Mouse (Mus musculus) MEL (cell line): Measurements from ENCODE around the gene Cep170b. TPM values are rescaled to one million over a fixed set of nuclear protein-coding genes. Genes with fewer than 3 reads are reported as not detected.
A peak's percentile ranks its signal among the peaks of the same experiment; 100 is the strongest.

Source experiments
- DNase-seq: peaks from one replicate; pipeline ENCODE4 v3.0.0; 2011; ENCODE audit warnings: low read depth, low spot score
- H3K27ac ChIP-seq: 2 replicates; pipeline ENCODE4 v1.5.1; 2012; ENCODE audit warnings: low read depth, mild to moderate bottlenecking, control low read depth, low read length, moderate library complexity; ENCODE audit not compliant: control insufficient read depth
- H3K27me3 ChIP-seq, 2 experiments: fragments of 150-350 bp in 1 of 2; sonication (generic) in 1 of 2; 2 replicates each; pipeline ENCODE4 v1.6.1; 2012; ENCODE audit warnings: low read length in 2 of 2, mild to moderate bottlenecking in 2 of 2, improper control_type of control experiment in 1 of 2, moderate library complexity in 1 of 2; ENCODE audit not compliant: insufficient read depth in 2 of 2, control insufficient read depth in 1 of 2
- H3K36me3 ChIP-seq, 2 experiments: 2 replicates each; pipeline ENCODE4 v1.6.1; 2012 to 2014; ENCODE audit warnings: low read length in 2 of 2, improper control_type of control experiment in 1 of 2, inconsistent platforms in 1 of 2, mild to moderate bottlenecking in 1 of 2; ENCODE audit not compliant: insufficient read depth in 2 of 2, control insufficient read depth in 1 of 2
- H3K4me1 ChIP-seq, 2 experiments: fragments of 150-350 bp in 1 of 2; sonication (generic) in 1 of 2; 2 replicates each; pipeline ENCODE4 v1.6.1; 2012; ENCODE audit warnings: low read length in 2 of 2, improper control_type of control experiment in 1 of 2, mild to moderate bottlenecking in 1 of 2; ENCODE audit not compliant: insufficient read depth in 2 of 2, control insufficient read depth in 1 of 2
- H3K4me3 ChIP-seq, 2 experiments: fragments of 150-350 bp in 1 of 2; sonication (generic) in 1 of 2; 2 replicates each; pipeline ENCODE4 v1.5.1; 2012; ENCODE audit warnings: low read depth in 2 of 2, low read length in 2 of 2, mild to moderate bottlenecking in 2 of 2, moderate library complexity in 2 of 2, control low read depth in 1 of 2, improper control_type of control experiment in 1 of 2; ENCODE audit not compliant: control insufficient read depth in 1 of 2, insufficient read depth in 1 of 2
- H3K79me2 ChIP-seq: 2 replicates; pipeline ENCODE4 v1.6.1; 2012; ENCODE audit warnings: mild to moderate bottlenecking, low read length, moderate library complexity; ENCODE audit not compliant: control insufficient read depth, poor library complexity, insufficient read depth
- H3K9ac ChIP-seq: 2 replicates; pipeline ENCODE4 v1.6.1; 2012; ENCODE audit warnings: low read depth, mild to moderate bottlenecking, control low read depth, low read length, moderate library complexity; ENCODE audit not compliant: control insufficient read depth, poor library complexity, severe bottlenecking
- H3K9me3 ChIP-seq: fragments of 150-350 bp; sonication (generic); replicated peaks from 2 replicates; pipeline ENCODE4 v1.6.1; 2012; ENCODE audit warnings: mild to moderate bottlenecking, low read length, improper control_type of control experiment, moderate library complexity; ENCODE audit not compliant: insufficient read depth
- BHLHE40 ChIP-seq: IDR thresholded peaks from 2 replicates; pipeline ENCODE4 v1.6.1; 2012; ENCODE audit warnings: low read depth, mild to moderate bottlenecking, inconsistent platforms, low read length, improper control_type of control experiment, borderline replicate concordance
- CHD1 ChIP-seq: IDR thresholded peaks from 2 replicates; pipeline ENCODE4 v1.6.1; 2012; ENCODE audit warnings: low read depth, mild to moderate bottlenecking, inconsistent platforms, low read length, improper control_type of control experiment
- CHD2 ChIP-seq: IDR thresholded peaks from 2 replicates; pipeline ENCODE4 v1.6.1; 2011; ENCODE audit warnings: low read length, improper control_type of control experiment
- CTCF ChIP-seq, 3 experiments: IDR thresholded peaks in 2 of 3; conservative IDR thresholded peaks in 1 of 3; 2 replicates each; pipeline ENCODE4 v1.5.1; 2011 to 2012; ENCODE audit warnings: low read length in 3 of 3, low read depth in 2 of 3, mild to moderate bottlenecking in 2 of 3, improper control_type of control experiment in 1 of 3, inconsistent platforms in 1 of 3, mixed read lengths in 1 of 3, moderate library complexity in 1 of 3; ENCODE audit not compliant: control insufficient read depth in 1 of 3, insufficient read depth in 1 of 3, poor library complexity in 1 of 3, severe bottlenecking in 1 of 3
- E2F4 ChIP-seq: IDR thresholded peaks from 2 replicates; pipeline ENCODE4 v1.6.1; 2011; ENCODE audit warnings: low read depth, low read length, improper control_type of control experiment, borderline replicate concordance
- ELF1 ChIP-seq: IDR thresholded peaks from 2 replicates; pipeline ENCODE4 v1.6.1; 2014; ENCODE audit warnings: low read depth, mild to moderate bottlenecking, inconsistent platforms, low read length, improper control_type of control experiment, moderate library complexity
- EP300 ChIP-seq, 2 experiments: IDR thresholded peaks; 2 replicates each; pipeline ENCODE4 v1.6.1; 2011; ENCODE audit warnings: improper control_type of control experiment in 2 of 2, low read length in 2 of 2, low read depth in 1 of 2, mild to moderate bottlenecking in 1 of 2
- ETS1 ChIP-seq: IDR thresholded peaks from 2 replicates; pipeline ENCODE4 v1.6.1; 2012; ENCODE audit warnings: low read depth, mild to moderate bottlenecking, inconsistent platforms, low read length, improper control_type of control experiment, moderate library complexity
- GATA1 ChIP-seq: IDR thresholded peaks from 2 replicates; pipeline ENCODE4 v1.6.1; 2011; ENCODE audit warnings: low read depth, low read length, improper control_type of control experiment
- HCFC1 ChIP-seq: IDR thresholded peaks from 2 replicates; pipeline ENCODE4 v1.6.1; 2012; ENCODE audit warnings: low read depth, mild to moderate bottlenecking, inconsistent platforms, low read length, improper control_type of control experiment, moderate library complexity
- JUND ChIP-seq: IDR thresholded peaks from 2 replicates; pipeline ENCODE4 v1.6.1; 2011; ENCODE audit warnings: low read depth, mild to moderate bottlenecking, improper control_type of control experiment, low read length
- KAT2A ChIP-seq: conservative IDR thresholded peaks from 2 replicates; pipeline ENCODE4 v1.6.1; 2012; ENCODE audit warnings: low read depth, low read length, improper control_type of control experiment, inconsistent platforms
- MAFK ChIP-seq: IDR thresholded peaks from 2 replicates; pipeline ENCODE4 v1.6.1; 2011; ENCODE audit warnings: low read depth, mild to moderate bottlenecking, low read length, improper control_type of control experiment, borderline replicate concordance
- MAX ChIP-seq: IDR thresholded peaks from 2 replicates; pipeline ENCODE4 v1.6.1; 2011; ENCODE audit warnings: low read length, improper control_type of control experiment
- MAZ ChIP-seq: IDR thresholded peaks from 2 replicates; pipeline ENCODE4 v1.6.1; 2012; ENCODE audit warnings: low read depth, mild to moderate bottlenecking, inconsistent platforms, low read length, improper control_type of control experiment
- MEF2A ChIP-seq: IDR thresholded peaks from 2 replicates; pipeline ENCODE4 v1.6.1; 2014; ENCODE audit warnings: low read depth, mild to moderate bottlenecking, inconsistent platforms, low read length, improper control_type of control experiment; ENCODE audit not compliant: poor library complexity, insufficient replicate concordance, severe bottlenecking; ENCODE audit errors: extremely low read depth
- MXI1 ChIP-seq: IDR thresholded peaks from 2 replicates; pipeline ENCODE4 v1.6.1; 2011; ENCODE audit warnings: mild to moderate bottlenecking, low read depth, low read length, improper control_type of control experiment
- MYB ChIP-seq: IDR thresholded peaks from 2 replicates; pipeline ENCODE4 v1.6.1; 2011; ENCODE audit warnings: mild to moderate bottlenecking, low read depth, low read length, improper control_type of control experiment
- MYC ChIP-seq: IDR thresholded peaks from 2 replicates; pipeline ENCODE4 v1.6.1; 2011; ENCODE audit warnings: low read depth, mild to moderate bottlenecking, low read length, improper control_type of control experiment, moderate library complexity
- NELFE ChIP-seq: IDR thresholded peaks from 2 replicates; pipeline ENCODE4 v1.6.1; 2011; ENCODE audit warnings: low read depth, low read length, improper control_type of control experiment
- NRF1 ChIP-seq: IDR thresholded peaks from 2 replicates; pipeline ENCODE4 v1.6.1; 2014; ENCODE audit warnings: low read depth, mild to moderate bottlenecking, inconsistent platforms, low read length, improper control_type of control experiment, moderate library complexity; ENCODE audit not compliant: poor library complexity, insufficient read depth, severe bottlenecking
- POLR2A ChIP-seq, 2 experiments: IDR thresholded peaks; 2 replicates each; pipeline ENCODE4 v1.6.1; 2011 to 2012; ENCODE audit warnings: low read length in 2 of 2, mild to moderate bottlenecking in 2 of 2, control low read depth in 1 of 2, improper control_type of control experiment in 1 of 2, low read depth in 1 of 2, moderate library complexity in 1 of 2; ENCODE audit not compliant: control insufficient read depth in 1 of 2, insufficient read depth in 1 of 2, poor library complexity in 1 of 2
- POLR2AphosphoS2 ChIP-seq: IDR thresholded peaks from 2 replicates; pipeline ENCODE4 v1.6.1; 2011; ENCODE audit warnings: low read length, improper control_type of control experiment
- POLR2AphosphoS5 ChIP-seq: IDR thresholded peaks from 2 replicates; pipeline ENCODE4 v1.6.1; 2012; ENCODE audit warnings: low read depth, borderline replicate concordance, mild to moderate bottlenecking, inconsistent platforms, low read length, moderate library complexity, mixed read lengths
- RAD21 ChIP-seq: IDR thresholded peaks from 2 replicates; pipeline ENCODE4 v1.6.1; 2011; ENCODE audit warnings: mild to moderate bottlenecking, low read depth, low read length, improper control_type of control experiment
- RCOR1 ChIP-seq: IDR thresholded peaks from 2 replicates; pipeline ENCODE4 v1.6.1; 2012; ENCODE audit warnings: low read depth, mild to moderate bottlenecking, inconsistent platforms, low read length, improper control_type of control experiment
- SMC3 ChIP-seq: IDR thresholded peaks from 2 replicates; pipeline ENCODE4 v1.6.1; 2011; ENCODE audit warnings: low read depth, low read length, improper control_type of control experiment
- TAL1 ChIP-seq: IDR thresholded peaks from 2 replicates; pipeline ENCODE4 v1.6.1; 2012; ENCODE audit warnings: mild to moderate bottlenecking, inconsistent platforms, low read length, moderate library complexity, mixed read lengths
- TBP ChIP-seq: IDR thresholded peaks from 2 replicates; pipeline ENCODE4 v1.8.0; 2011; ENCODE audit warnings: low read depth, low read length, improper control_type of control experiment
- TCF12 ChIP-seq: IDR thresholded peaks from 2 replicates; pipeline ENCODE4 v1.6.1; 2014; ENCODE audit warnings: low read depth, mild to moderate bottlenecking, inconsistent platforms, low read length, improper control_type of control experiment, moderate library complexity
- UBTF ChIP-seq: IDR thresholded peaks from 2 replicates; pipeline ENCODE4 v1.6.1; 2012; ENCODE audit warnings: low read depth, mild to moderate bottlenecking, inconsistent platforms, low read length, improper control_type of control experiment, moderate library complexity, borderline replicate concordance; ENCODE audit not compliant: insufficient read depth
- USF1 ChIP-seq: IDR thresholded peaks from 2 replicates; pipeline ENCODE4 v1.6.1; 2014; ENCODE audit warnings: low read depth, mild to moderate bottlenecking, inconsistent platforms, low read length, improper control_type of control experiment, moderate library complexity
- USF2 ChIP-seq, 2 experiments: IDR thresholded peaks; 2 replicates each; pipeline ENCODE4 v1.6.1; 2011 to 2012; ENCODE audit warnings: improper control_type of control experiment in 2 of 2, low read length in 2 of 2, borderline replicate concordance in 1 of 2, inconsistent platforms in 1 of 2, low read depth in 1 of 2, mild to moderate bottlenecking in 1 of 2; ENCODE audit not compliant: insufficient read depth in 1 of 2
- ZKSCAN1 ChIP-seq: IDR thresholded peaks from 2 replicates; pipeline ENCODE4 v1.6.1; 2012; ENCODE audit warnings: low read depth, mild to moderate bottlenecking, inconsistent platforms, low read length, improper control_type of control experiment, moderate library complexity
- ZNF384 ChIP-seq: IDR thresholded peaks from 2 replicates; pipeline ENCODE4 v1.6.1; 2012; ENCODE audit warnings: low read depth, mild to moderate bottlenecking, inconsistent platforms, low read length, improper control_type of control experiment
- polyA plus RNA-seq, 2 experiments: library from polyadenylated mRNA; stranded (reverse) in 1 of 2; unstranded in 1 of 2; fragments of >175 nt in 1 of 2; fragments of >200 nt in 1 of 2; gene quantifications; 2 replicates each; pipeline versions ENCODE4 v1.2.1 to v1.2.4; 2012; ENCODE audit warnings: low replicate concordance in 2 of 2, low read depth in 1 of 2; ENCODE audit not compliant: insufficient read length in 2 of 2, insufficient read depth in 1 of 2, missing spikeins in 1 of 2
- total RNA-seq: library from RNA; depleted of rRNA; stranded (reverse); fragments of 300-350 nt; gene quantifications from 2 replicates; pipeline ENCODE4 v1.2.3, GENCODE M21; 2012

The Cep170b gene
- total and polyA plus RNA-seq, 3 experiments = 49.7 to 64.0 TPM; not detected in 1

GRCm38 (mm10) chr12:112793601-112794355, 73.5 kb downstream of the Cep170b start:
- Histone ChIP-seq H3K4me1 (peaks cover 18 to 52% of the 10 kb centered on the region in 2 experiments), H3K79me2 (no peaks in the 10 kb centered on the region; the same call in 1 of the 2 replicates), H3K27ac (peak overlapping the region; percentile 70), H3K9me3 (no peaks in the 10 kb centered on the region), H3K36me3 (peaks cover 0 to 33% of the 10 kb centered on the region in 2 experiments; a peak in 2 of 4 replicates), H3K27me3 (no peaks in the 10 kb centered on the region), H3K9ac (peak overlapping the region; percentile 26), H3K4me3 (peak overlapping the region; percentile 23 to 46; a peak in 3 of 4 replicates)
- DNase-seq = peak; percentile 94
- TF ChIP-seq MYB (no peak), POLR2A (IDR thresholded peaks at IDR 0.05; ENCODE audit: control insufficient read depth in 1 of 2, insufficient read depth in 1 of 2, low read depth in 1 of 2, low read length in 2 of 2, poor library complexity in 1 of 2) (no peak; a peak in 1 of 4 replicates), ZNF384 (0 out of 2 replicates have a peak, but pooled peaks have one; percentile 12), USF2 (IDR thresholded peaks at IDR 0.05; ENCODE audit: borderline replicate concordance in 1 of 2, insufficient read depth in 1 of 2, low read depth in 1 of 2, low read length in 2 of 2) (no peak), TAL1 (peak; percentile 63), TBP (peak; percentile 88), SMC3 (peak; percentile 25; the same call in 1 of the 2 replicates), RAD21 (no peak), USF1 (peak; percentile 47; the same call in 1 of the 2 replicates), MEF2A (no peak), KAT2A (peak; percentile 53; the same call in 1 of the 2 replicates), ELF1 (peak; percentile 74), EP300 (IDR thresholded peaks at IDR 0.05; ENCODE audit: low read depth in 1 of 2, low read length in 2 of 2) (peak; percentile 87 to 92), UBTF (no peak), BHLHE40 (peak; percentile 70), HCFC1 (peak; percentile 67), GATA1 (peak; percentile 93), NRF1 (0 out of 2 replicates have a peak, but pooled peaks have one; percentile 19), NELFE (no peak; the same call in 1 of the 2 replicates), RCOR1 (peak; percentile 91), CTCF (IDR thresholded peaks at IDR 0.05 in 2 of 3, conservative IDR thresholded peaks at IDR 0.05 in 1 of 3; ENCODE audit: control insufficient read depth in 1 of 3, insufficient read depth in 1 of 3, low read depth in 2 of 3, low read length in 3 of 3, poor library complexity in 1 of 3, severe bottlenecking in 1 of 3) (no peak), ZKSCAN1 (peak; percentile 69; the same call in 1 of the 2 replicates), ETS1 (peak; percentile 91), E2F4 (peak; percentile 77; the same call in 1 of the 2 replicates), JUND (no peak), TCF12 (peak; percentile 92), MAFK (no peak), POLR2AphosphoS5 (no peak), MYC (peak; percentile 85), MAX (peak; percentile 90), POLR2AphosphoS2 (peak; percentile 79; the same call in 1 of the 2 replicates), MXI1 (peak; percentile 91), CHD2 (no peak), CHD1 (no peak; the same call in 1 of the 2 replicates), MAZ (peak; percentile 95)
